Mouse (Mus musculus) cerebellum, adult 9-10 months (tissue): ENCODE measurements around the gene Coq8b.
A peak's percentile ranks its signal among the peaks of the same experiment; 100 is the strongest.

Source experiments
- DNase-seq: peaks from one replicate; pipeline ENCODE4 v3.0.0; 2022

The Coq8b gene

DNA sequence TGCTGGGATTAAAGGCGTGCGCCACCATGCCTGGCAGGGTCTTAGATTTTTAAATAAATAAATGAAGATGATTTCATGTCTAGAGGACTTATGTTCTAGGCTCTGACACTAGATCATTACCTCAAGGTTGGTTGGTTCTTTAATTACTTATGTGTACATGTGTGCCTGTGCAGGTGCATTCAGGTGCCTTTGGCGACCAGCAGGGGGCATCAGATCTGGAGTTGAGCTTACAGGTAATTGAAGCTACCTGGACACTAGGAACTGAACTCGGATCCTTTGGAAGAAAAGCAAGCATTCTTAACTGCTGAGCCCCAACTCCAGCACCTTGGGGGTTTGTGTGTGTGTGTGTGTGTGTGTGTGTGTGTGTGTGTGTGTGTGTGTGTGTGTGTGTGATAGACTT lies 2.0 kb upstream of the Coq8b start:
- no peak for DNase-seq

DNA sequence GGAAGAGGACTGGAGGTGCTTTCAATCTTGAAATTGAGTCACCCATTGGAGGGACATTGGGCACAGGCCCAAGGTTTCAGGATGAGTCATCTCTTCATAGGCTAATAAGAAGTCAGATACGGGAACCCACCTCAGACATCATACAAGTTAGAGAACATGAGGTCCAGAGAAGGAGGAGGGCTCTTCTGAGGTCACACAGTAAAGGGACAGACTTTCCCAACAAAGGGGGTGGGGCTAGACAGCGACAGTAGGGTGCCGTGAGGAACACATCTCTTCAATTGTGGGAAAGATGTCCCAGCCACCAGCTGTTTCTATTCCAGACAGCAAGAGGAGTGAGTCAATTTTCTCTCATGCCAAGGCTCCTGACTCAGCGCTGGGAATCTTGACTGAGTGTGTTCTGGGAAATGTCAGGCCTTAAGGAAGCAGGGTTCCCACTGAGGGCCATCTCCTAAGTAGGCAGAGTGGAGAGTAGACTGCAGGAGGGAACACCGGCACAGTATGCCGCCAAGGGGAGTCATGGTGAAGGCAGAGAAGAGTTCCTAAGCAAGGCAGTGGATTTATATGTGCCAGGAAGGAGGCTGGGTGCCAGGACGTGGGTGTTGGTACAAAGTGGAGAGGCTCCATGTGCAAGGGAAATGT lies 1.0 kb upstream of the Coq8b start:
- DNase-seq: peak; percentile 62

DNA sequence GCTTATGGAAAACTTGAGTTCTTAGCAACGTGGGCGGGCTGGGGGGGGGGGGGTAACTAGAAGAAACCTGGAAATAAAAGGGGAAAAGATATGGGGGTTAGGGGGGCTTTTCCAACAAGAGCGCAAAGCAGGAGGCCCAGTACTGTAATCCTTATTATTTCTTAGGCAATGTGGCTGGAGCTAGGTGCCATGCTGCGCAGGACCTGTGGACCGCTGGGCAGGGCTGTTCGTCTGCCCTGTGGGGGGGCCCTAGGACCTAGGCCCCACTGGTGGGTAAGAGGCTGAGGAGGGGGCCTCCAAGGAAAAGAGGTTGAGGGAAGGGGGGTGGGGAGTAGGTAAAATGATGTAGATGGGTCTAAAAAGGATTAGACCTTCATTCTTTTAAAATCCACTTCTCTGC lies 477 bp downstream of the Coq8b start:
- no peak for DNase-seq

DNA sequence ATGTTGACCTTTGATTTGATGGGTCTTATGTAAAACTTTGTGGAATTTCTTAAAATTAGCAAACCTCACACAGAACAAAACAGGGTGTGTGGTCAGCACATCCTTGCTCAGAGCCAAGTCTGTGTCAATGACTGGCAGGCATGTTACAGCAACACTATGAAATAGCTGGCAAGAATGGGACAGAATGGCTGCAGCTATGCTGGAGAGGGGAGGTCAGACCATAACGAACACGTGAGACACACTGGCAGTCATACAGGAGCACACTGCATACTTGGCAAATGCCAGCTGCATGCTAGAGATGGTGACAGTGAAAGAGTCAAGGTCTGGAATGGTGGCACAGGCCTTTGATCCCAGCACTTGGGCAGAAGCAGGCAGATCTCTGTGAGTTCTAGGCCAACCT lies 2.9 kb downstream of the Coq8b start:
- no peak for DNase-seq

DNA sequence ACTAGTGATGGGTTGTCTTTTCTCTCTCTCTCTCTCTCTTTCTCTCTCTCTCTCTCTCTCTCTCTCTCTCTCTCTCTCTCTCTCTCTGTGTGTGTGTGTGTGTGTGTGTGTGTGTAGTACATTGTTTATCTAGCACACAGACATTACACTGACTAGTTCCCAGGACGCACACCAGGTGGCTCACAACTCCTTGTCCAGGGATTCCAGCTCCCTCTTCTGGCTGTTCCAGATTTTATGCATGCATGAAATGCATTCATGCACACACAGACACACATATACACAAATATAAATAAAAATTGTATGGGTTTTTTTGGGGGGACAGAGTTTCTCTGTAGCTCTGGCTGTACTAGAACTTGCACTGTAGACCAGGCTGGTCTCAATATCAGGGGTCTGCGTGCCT lies 4.7 kb downstream of the Coq8b start:
- DNase-seq: no peak

DNA sequence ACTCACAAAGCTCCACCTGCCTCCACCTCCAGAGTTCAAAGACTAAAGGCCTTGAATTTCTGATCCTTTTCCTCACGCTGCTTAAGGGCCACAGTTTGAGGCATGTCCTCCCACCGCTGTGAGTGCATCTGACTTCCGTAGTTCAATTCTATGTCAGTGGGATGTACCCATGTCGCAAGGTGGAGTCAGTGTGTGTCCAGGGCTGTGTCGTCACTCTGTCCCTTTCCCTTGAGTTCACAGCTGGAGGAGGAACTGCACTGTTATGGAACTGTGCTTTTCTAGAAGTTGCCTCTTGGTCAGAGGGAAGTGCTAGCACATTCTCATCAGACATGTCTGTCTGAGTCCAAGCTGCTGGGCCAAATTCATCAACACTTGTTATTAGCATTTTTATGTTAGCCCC lies 5.7 kb downstream of the Coq8b start:
- DNase-seq: no peak

DNA sequence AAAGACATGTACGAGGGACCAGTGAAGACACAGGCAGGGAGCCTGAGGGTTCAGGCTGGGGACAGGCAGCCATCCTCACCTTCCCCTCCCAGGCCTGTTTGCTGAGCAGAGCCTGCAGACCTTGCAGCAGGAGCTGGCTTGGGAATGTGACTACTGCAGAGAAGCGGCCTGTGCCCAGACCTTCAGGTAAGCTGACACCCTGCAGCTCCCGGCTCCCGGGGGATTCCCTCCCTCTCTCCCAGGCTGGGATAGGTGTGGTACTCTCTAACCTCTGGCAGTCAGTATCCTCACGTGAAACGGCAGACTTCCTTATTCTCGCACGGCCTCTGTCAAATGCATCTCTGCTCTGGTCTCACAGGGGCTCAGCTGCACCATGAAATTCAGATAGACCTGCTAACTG lies 10.4 kb downstream of the Coq8b start:
- DNase-seq: no peak

DNA sequence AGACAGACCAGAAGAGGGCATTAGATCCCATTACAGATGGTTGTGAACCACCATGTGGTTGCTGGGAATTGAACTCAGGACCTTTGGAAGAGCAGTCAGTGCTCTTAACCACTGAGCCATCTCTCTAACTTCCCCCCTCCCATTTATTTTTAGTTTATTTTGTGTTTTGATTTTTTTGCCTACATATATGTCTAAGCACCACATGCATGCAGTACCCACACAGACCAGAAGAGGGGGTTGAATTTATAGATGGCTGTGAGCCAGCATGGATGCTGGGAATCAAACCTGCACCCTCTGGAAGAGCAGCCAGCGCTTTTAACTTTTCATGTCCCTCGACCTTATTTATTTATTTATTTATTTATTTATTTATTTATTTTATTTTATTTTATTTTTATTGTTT lies 11.3 kb downstream of the Coq8b start:
- DNase-seq: peak; percentile 46

DNA sequence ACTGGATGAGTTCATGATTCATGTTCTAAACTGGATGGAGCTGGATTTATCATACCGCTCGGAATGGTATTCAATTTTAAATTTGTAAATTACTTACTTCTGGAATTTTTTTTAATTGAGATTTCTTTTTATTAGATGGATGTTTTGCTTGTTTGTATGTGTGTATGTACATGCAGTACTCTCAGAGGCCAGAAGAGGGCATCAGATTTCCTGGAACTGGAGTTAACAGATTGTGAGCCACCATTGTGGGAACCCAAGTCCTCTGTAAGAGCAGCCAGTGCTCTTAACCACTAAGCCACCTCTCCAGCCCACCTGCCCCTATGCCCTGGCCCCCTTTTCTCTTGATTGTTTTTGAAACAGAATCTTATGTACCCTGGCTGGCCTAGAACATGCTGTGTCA lies 16.3 kb downstream of the Coq8b start:
- DNase-seq: no peak

DNA sequence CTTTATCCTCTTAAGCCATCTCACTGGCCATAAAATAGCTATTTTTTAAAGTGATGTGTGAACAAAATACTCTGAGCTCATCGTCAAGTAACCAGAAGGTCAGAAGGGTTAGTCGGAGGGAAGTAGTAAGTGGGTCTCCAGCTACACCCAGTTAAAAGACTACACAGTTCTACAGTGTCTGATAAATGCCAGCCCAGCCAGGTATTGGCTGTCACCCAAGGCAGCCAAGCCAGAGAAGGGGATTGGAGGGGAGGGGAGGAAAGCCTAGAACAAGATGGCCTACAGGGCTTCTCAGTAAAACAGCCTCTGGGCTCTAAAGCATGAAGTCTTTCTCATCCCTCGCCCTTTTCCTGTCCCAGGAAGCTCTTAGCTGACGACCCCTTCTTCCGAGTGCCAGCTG lies 17.1 kb downstream of the Coq8b start:
- DNase-seq: no peak

DNA sequence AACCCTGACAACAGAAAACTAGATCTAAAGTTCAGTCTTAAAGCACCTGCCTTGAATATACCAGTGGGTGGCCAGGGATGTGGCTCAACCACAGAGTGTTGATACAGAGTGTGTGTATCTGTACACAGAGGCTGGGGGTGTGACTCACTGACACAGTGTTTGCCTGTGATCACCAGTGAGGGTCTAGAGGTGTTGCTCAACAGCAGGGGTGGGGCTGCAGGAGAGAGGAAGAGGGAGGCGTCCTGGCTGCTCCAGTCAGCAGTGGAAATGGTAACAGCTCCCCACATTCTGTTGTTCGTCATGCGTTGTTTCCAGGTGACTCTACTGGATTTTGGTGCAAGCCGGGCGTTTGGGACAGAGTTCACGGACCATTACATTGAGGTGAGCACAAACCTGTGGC lies 19.1 kb downstream of the Coq8b start:
- no peak for DNase-seq

DNA sequence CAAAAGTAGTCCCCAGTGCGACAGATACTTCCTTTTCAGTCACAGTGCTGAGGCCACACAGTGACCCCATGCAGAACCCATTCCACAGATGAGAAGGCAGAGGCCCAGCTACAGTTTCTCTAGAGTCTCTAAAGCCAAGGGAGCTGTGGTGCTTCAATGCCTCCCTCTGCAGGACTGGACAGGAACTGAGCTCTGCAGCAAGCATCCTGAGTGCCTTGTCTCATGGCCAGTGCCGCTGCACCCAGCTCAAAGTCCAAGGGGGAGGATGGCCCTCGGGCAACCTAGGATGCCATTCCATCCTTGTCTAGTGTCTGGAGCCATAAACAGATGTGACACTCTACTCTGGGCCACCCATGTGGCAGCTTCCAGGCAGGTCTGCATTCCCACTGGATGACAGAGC lies 22.9 kb downstream of the Coq8b start:
- DNase-seq: peak; percentile 60

DNA sequence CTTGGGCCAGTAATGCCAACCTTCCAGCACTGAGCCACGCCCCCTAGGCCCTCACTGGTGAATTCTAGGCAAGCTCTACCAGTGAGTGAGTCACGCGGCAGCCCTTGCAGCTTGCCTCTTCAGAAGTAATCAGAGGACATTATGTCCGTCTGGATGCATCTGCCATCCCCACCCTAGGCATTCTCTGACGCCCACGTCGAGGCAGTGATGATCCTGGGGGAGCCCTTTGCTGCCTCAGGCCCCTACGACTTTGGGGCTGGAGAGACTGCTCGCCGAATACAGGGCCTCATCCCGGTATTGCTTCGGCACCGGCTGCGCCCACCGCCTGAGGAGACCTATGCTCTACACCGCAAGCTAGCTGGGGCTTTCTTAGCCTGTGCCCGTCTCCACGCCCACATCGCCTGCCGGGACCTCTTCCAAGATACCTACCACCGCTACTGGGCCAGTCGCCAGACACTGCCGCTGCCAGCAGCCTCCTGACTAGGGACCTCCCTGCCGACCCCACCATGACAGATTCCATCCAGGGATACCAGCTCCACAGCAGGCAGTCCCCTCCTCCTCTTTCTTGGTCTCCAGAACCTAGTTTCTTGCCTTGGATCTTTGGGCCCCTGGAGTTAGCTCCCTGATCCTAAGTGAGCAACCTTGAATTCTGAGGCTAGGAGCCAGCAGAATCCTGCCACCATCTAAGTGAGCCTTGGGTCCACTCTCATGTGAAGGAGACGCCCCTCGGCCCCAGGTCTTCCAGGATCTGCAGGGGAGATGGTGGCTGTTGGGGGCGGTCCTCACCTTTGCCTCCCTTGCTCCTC lies 24.4 kb downstream of the Coq8b start:
- peak; percentile 83 for DNase-seq

DNA sequence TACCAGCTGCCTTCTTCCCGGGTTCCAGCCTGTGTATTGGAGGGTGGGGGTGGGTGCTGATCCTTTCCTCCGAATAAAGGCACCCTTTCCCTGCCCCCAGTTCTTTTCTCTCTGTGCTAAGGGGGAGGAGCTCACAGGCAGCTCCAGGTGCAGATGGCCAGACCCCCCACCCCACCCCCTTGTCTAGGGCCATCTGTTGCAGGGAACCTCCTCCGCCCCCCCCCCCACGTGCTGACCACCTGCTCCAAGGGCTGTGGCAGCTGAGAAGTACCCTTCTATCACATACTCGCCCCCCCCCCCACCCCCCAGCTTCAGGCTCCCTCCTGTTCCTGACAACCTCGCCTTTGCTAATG lies 25.0 kb downstream of the Coq8b start:
- peak; percentile 60 for DNase-seq

DNA sequence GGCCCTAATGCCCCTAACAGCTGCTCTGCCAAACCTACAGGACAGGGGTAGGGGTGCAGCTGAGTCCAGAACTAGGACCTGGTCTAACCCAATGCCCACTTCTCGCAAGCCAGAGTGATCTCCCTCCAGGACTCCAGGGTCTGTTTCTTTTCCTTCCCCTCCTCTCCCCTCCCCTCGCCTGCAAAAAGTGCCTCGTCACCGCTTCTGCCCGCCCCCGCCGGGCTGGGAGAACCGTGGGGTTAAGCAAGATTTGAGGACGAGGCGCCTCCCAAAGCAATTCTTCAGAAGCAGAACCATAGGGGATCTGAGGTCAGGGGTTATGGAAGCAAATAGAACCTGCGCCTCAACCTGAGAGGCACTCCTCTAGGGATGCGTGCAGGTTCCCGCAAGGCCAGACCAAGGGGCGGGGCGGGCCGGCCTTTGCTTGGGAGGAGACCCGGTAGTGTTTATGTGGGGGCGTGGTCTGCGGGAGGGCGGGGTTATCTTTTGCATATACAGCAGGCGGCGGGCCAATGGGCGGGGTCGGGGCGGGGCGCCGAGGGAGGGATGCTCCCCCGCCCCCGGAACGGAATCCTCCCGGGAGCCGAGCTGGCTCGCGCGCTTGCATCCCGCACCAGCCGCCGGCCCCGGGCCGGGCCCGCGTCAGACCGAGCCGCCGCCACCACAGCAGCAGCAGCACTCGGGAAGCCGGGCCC lies 25.5 kb downstream of the Coq8b start, which contains the start of gene Numbl:
Gene Numbl (plus strand): TSS at position 229 of the 695 bp plus-strand sequence.
- peak; percentile 97 for DNase-seq

DNA sequence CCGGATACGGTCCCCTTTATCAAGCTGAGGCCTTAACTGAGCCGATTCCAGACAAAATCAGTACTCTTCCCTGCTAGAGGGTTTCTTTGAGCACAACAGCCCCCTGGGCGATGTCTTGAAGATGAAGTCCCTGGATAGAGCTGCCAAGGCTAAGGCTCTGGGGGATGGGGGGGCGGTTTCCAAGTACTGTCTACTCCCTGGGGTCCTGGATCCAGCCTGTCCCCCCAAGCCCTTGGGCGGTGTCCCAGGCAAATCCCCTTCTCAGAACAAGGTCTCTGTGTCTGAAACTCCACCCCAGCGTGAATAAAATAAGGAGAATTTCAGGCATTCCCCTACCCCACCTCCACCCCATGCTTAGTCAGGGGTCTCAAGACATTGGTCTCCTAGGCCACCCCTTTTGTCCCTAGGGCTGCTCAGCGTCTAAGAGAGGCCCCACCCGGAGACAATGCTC lies 26.5 kb downstream of the Coq8b start:
- peak; percentile 72 for DNase-seq

DNA sequence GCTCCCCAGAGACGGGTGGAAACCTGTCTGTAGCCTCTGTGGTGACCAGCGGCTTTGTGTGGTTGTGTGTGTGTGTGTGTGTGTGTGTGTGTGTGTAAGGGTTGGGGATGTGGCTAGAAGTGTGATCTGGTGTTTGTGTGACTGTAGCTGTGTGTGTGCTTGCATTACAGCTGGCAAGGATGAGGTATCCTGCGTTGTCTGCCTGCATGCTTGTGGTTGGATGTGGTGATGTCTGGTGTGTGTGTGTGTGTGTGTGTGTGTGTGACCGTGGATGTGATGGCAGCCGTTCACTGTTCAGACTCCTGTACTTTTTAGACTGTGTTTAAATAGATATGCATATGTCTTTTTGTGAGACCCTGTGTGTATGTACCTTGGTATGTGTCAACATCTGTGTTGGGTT lies 26.9 kb downstream of the Coq8b start:
- peak; percentile 53 for DNase-seq

DNA sequence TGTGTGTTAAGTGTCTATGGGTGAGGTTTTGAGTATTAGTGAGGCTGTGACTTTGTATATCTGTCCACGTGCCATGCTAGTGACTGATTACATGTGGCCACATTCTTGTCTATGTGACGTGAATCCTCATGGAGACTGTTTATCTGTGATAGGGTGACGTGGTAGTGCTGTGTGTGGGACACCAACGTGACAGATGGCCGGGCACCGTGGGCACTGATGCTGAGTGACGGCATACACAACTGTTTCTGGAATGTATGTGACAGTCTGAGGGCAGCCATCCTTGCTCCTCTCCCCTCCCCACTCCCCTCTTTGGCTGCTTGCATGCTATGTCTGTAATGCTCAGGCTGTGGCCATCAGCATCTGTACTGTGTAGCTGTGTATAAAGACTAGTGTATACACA lies 28.0 kb downstream of the Coq8b start:
- DNase-seq: peak; percentile 62

DNA sequence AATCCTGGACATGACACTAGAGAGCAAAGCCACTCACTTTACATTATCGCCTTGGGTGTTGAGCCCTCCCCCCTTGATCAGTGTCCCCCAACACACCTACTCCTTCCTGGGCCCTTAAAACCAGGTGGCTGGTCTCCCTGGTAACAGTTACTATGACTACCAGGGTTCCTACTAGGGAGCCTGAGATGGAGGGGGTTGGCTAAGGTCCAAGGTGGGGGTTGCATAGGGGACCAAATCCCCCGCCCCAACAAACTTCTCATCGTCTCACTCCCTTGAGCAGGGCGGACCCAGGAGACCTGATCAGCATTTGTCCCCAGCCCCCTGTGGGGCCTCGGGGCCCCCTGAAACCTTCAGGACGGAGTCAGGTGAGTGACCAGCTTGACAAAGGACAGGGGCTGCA lies 29.1 kb downstream of the Coq8b start:
- DNase-seq: peak; percentile 40

DNA sequence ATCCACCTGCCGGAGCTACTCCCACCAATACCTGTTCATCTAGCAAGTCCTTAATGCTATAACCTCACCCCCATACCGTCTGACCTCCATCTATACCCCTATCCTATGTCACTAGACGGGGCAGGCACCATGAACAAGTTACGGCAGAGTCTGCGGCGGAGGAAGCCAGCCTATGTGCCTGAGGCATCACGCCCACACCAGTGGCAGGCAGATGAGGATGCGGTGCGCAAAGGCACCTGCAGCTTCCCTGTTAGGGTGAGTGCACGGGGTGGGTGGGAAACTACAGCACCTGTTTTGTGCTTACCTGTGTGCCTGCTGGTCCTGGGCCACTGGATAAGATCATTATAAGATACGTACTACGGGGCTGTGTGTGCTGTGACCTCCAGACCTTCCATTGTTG lies 31.9 kb downstream of the Coq8b start:
- DNase-seq: no peak

DNA sequence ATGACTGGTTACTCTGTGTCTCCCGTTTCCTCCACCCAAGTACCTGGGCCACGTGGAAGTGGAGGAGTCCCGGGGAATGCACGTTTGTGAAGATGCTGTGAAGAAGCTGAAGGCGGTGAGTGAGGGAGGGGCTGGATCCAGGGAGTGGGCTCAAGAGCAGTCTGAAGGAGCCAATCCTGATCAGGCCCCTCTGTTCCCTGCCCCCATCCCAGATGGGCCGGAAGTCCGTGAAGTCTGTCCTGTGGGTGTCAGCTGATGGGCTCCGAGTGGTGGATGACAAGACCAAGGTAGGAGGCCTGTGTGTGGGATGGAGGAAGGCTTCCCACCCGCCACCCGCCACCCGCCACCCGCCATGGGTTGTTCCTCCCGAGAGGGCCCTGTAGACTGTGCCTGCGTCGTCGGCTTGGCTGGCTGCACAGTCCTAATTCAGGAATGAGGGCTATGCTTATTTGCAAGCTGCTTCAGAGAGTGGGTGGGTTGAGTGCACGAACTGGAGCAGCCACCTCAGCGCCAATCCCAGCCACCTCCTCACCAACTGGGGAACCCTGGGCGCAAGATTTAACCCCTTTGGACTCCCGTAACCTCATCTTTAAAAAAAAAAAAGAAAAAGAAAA lies 33.8 kb downstream of the Coq8b start:
- no peak for DNase-seq

DNA sequence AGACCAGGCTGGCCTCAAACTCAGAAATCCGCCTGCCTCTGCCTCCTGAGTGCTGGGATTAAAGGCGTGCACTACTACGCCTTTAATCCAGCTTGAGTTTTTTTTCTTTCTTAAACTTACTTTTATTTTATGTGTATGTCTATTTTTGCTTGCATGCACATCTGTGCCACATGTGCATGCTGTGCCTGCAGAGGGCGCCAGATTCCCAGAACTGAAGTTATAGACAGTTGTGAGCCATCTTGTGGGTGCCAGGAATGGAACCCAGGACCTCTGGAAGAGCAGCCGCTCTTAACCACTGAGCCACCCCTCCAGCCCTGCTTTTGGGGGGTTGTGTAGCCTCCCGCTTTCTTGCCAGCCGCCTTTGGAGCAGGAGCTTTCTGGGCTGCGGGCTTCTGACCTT lies 38.6 kb downstream of the Coq8b start:
- no peak for DNase-seq

DNA sequence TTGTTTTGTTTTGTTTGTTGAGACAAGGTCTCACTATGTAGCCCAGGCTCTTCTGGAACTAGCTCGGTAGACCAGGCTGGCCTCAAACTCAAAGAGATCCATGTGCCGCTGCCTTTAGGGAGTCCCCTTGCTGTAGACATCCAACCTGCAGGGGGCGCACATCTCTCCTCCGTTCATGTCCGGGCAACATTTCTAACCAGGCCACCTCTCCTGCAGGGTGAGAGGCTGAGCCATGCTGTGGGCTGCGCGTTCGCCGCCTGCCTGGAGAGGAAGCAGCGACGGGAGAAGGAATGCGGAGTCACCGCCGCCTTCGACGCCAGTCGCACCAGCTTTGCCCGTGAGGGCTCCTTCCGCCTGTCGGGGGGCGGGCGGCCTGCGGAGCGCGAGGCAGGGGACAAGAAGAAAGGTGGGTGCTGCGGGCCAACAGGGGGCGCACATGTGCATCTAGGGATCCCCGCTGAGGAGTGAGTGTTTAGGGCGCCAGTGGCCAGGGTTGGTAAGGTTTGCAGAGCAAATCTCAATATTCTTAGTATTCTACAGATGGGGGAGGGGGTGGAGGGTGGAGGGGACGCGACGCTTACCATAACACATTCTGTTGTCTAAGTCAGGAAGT lies 41.0 kb downstream of the Coq8b start:
- no peak for DNase-seq
